Mouse (Mus musculus) lung, postnatal 0 days (tissue): Measurements from ENCODE around the gene Wwc1. TPM values are rescaled to one million over a fixed set of nuclear protein-coding genes. Genes with fewer than 3 reads are reported as not detected.

Experiments used
- ATAC-seq: fragments of 200-750 bp; cut with Nextera tagmentation; 2 replicates; pipeline ENCODE4 v1.8.0; 2017; ENCODE audit warnings: moderate library complexity
- DNase-seq: peaks from one replicate; pipeline ENCODE4 v3.0.0-alpha.2; 2016; ENCODE audit warnings: low spot score
- H3K27ac ChIP-seq: fragments of 300-500 bp; sonication (generic); 2 replicates; pipeline ENCODE4 v1.5.1; 2014; ENCODE audit warnings: antibody characterized with exemption, mild to moderate bottlenecking, low read length, mixed read lengths
- H3K27me3 ChIP-seq: fragments of 300-500 bp; sonication (generic); replicated peaks from 2 replicates; pipeline ENCODE4 v1.6.1; 2014; ENCODE audit warnings: low read length, mixed read lengths; ENCODE audit not compliant: insufficient read depth
- H3K36me3 ChIP-seq: fragments of 300-500 bp; sonication (generic); 2 replicates; pipeline ENCODE4 v1.6.1; 2014; ENCODE audit warnings: low read length, mixed read lengths; ENCODE audit not compliant: insufficient read depth
- H3K4me1 ChIP-seq: fragments of 300-500 bp; sonication (generic); 2 replicates; pipeline ENCODE4 v1.6.1; 2014; ENCODE audit warnings: antibody characterized with exemption, low read depth, low read length, mixed read lengths; ENCODE audit not compliant: insufficient read depth
- H3K4me2 ChIP-seq: fragments of 300-500 bp; sonication (generic); replicated peaks from 2 replicates; pipeline ENCODE4 v1.6.1; 2014; ENCODE audit warnings: low read depth, mild to moderate bottlenecking, low read length, moderate library complexity, mixed read lengths
- H3K4me3 ChIP-seq: fragments of 300-500 bp; sonication (generic); 2 replicates; pipeline ENCODE4 v1.5.1; 2014; ENCODE audit warnings: low read depth, low read length
- H3K9ac ChIP-seq: fragments of 300-500 bp; sonication (generic); replicated peaks from 2 replicates; pipeline ENCODE4 v1.6.1; 2014; ENCODE audit warnings: low read depth, mild to moderate bottlenecking
- H3K9me3 ChIP-seq: fragments of 300-500 bp; sonication (generic); 2 replicates; pipeline ENCODE4 v1.6.1; 2016; ENCODE audit warnings: low read length, mixed read lengths
- CTCF ChIP-seq: IDR thresholded peaks from 2 replicates; pipeline ENCODE4 v1.5.1; 2016; ENCODE audit warnings: antibody characterized with exemption, mild to moderate bottlenecking
- EP300 ChIP-seq: IDR thresholded peaks from 2 replicates; pipeline ENCODE4 v1.6.1; 2016; ENCODE audit warnings: antibody characterized with exemption, mild to moderate bottlenecking, control low read depth
- WGBS: fragments of 180-500 bp; shearing (Covaris S2); extraction: QIAGEN DNeasy Blood & Tissue Kit; methylation state at CpG from one replicate; pipeline ENCODE4 v1.1.7; 2014; 5-methylcytosine and 5-hydroxymethylcytosine counted together
- polyA plus RNA-seq: library from polyadenylated mRNA; unstranded; fragments of >200 nt; fragmentation: Nextera tagmentation; extraction: Ambion mirVana; gene quantifications from 2 replicates; pipeline ENCODE4 v1.2.1, GENCODE M21; 2015

Gene Wwc1
- polyA plus RNA-seq, 1 experiment from 2014 or later = 22.1 TPM

DNA sequence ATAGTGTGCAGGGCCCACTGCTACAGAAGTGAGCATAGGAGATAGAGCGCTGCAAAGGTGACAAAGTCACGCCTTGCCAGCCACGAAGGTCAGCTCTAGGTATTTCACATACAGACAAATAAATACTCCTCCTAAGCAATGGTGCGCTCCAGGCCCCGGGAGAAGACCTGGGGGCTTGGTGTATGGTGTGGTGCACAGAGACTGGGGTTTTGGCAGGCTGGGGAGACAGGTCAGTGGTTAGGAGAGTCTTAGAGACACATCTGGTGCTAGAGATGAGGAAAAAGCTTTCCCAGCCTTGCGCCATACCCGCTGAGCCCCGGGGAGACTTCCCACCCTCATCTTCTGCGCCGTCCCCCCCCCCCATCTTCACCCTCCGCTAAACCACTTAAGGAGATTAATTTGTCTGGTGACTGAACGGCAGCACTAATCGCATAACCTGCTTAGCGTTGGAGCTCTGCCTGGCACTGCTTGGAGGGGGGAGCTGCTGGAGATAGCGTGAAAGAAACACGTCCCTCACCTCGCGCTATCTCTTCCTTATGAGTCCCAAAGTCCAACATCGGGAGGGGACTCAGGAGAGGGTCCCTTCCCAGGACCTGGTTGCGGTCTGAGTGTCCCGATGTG lies 106.6 kb downstream of the Wwc1 start:
- Histone ChIP-seq H3K4me2 (no peak overlapping the region), H3K27ac (no peak overlapping the region), H3K9me3 (no peaks in the 10 kb centered on the region), H3K4me3 (no peak overlapping the region), H3K36me3 (no peaks in the 10 kb centered on the region), H3K27me3 (no peaks in the 10 kb centered on the region), H3K4me1 (no peaks in the 10 kb centered on the region), H3K9ac (no peak overlapping the region)
- 49% methylated on average over 21 of the region's 21 CpGs for WGBS
- no peak for DNase-seq
- no peak for TF ChIP-seq CTCF
- no peak for TF ChIP-seq EP300
- ATAC-seq = no peak

GRCm38 (mm10) chr11:35870961-35871360 lies 109.4 kb downstream of the Wwc1 start:
- DNase-seq (no peak), ATAC-seq (no peak)
- H3K9ac ChIP-seq = no peak overlapping the region
- no peak overlapping the region for H3K27ac ChIP-seq
- TF ChIP-seq CTCF = no peak
- no peak for TF ChIP-seq EP300
- no peaks in the 10 kb centered on the region for H3K4me1 ChIP-seq
- H3K4me2 ChIP-seq = no peak overlapping the region
- H3K27me3 ChIP-seq = no peaks in the 10 kb centered on the region
- no peaks in the 10 kb centered on the region for H3K9me3 ChIP-seq
- WGBS = 83% methylated on average over 9 of the region's 9 CpGs
- H3K36me3 ChIP-seq = peaks cover under 1% of the 10 kb centered on the region; the same call in 1 of the 2 replicates
- H3K4me3 ChIP-seq = no peak overlapping the region

DNA sequence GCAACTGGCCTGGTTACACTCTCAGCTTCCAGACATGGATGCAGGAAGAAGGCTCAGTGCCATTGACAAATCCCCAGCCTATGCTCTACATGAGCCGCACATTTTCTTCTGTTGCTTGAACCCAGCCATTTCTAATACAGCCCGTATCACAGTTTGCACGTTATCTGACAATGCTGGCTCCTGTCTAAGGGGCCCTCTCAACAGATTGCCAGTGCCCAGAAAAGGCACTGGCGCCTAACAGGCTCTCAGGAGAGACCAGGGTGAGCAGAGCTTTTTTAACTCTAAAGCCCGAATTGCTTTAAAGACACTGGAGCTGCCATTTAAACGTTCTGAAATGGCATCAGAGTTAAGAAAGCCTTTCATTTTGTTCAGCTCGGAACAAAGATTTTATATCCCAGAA lies 114.2 kb downstream of the Wwc1 start:
- peaks cover 3% of the 10 kb centered on the region; the same call in 1 of the 2 replicates for H3K36me3 ChIP-seq
- H3K9ac ChIP-seq = no peak overlapping the region
- no peaks in the 10 kb centered on the region for H3K9me3 ChIP-seq
- H3K4me3 ChIP-seq = no peak overlapping the region
- TF ChIP-seq EP300 (no peak), CTCF (no peak)
- no peaks in the 10 kb centered on the region for H3K27me3 ChIP-seq
- WGBS = 74% methylated on average over 7 of the region's 7 CpGs
- DNase-seq (no peak), ATAC-seq (no peak)
- no peaks in the 10 kb centered on the region for H3K4me1 ChIP-seq
- H3K4me2 ChIP-seq = no peak overlapping the region
- no peak overlapping the region for H3K27ac ChIP-seq

DNA sequence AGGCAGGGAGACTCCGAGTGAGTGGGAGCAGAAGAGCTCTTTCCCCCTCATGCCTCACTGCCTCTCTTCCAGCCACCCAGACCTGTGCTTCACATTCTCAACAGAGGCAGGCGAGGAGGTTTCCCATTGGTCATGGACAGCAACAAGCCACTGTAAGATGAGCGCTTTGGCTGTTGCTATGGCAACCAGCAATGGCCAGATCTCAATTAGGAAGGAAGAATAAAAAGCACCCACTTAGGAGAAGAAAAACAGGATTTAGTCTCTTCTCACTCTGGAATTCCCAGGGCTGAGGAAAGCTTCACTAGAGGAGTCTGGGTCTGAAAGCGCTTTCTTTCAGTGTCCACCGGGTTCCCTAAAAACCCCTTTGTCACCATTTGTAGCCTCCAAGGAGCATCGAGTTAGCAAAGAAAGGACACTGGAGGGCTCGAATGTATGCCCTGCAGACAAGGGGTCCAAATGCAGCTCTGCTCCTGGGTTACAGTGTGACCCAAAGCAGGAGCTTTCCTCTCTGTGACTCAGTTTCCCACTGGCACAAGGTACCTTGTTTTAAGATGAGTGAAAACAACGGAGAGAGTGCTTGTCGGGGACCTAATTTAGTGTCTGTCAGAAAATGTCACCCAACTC lies 115.2 kb downstream of the Wwc1 start:
- TF ChIP-seq EP300 = no peak
- no peak overlapping the region for H3K4me2 ChIP-seq
- 30% methylated on average over 9 of the region's 9 CpGs for WGBS
- no peaks in the 10 kb centered on the region for H3K27me3 ChIP-seq
- no peak overlapping the region for H3K27ac ChIP-seq
- no peak overlapping the region for H3K4me3 ChIP-seq
- ATAC-seq (no peak), DNase-seq (peak; percentile 19)
- H3K4me1 ChIP-seq = no peaks in the 10 kb centered on the region
- H3K9me3 ChIP-seq = no peaks in the 10 kb centered on the region
- H3K36me3 ChIP-seq = peaks cover 3% of the 10 kb centered on the region; the same call in 1 of the 2 replicates
- no peak overlapping the region for H3K9ac ChIP-seq

DNA sequence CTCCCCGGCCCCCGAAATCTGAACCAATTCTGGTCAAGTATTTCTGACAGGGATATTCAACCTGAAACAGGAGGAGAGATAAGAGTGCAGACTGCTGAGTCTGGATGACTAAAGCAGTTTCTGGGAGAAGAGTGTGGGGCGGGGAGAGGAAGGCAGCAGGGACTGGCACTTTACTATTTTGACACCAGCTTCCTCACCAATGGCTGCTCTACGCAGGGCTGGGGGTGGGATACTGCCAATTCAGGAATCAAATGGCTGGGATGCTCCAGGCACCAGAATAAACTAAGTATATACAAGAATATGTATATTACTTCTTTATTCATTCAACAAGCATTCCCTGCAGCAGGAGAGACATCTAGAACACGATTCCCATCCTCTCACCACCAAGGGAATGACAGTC lies 116.7 kb downstream of the Wwc1 start:
- Histone ChIP-seq H3K36me3 (peaks cover 3% of the 10 kb centered on the region; the same call in 1 of the 2 replicates), H3K4me2 (no peak overlapping the region), H3K27me3 (no peaks in the 10 kb centered on the region), H3K9me3 (no peaks in the 10 kb centered on the region), H3K27ac (no peak overlapping the region), H3K4me3 (no peak overlapping the region), H3K9ac (no peak overlapping the region), H3K4me1 (no peaks in the 10 kb centered on the region)
- TF ChIP-seq CTCF = no peak
- no peak for TF ChIP-seq EP300
- 86% methylated on average over 5 of the region's 5 CpGs for WGBS
- ATAC-seq (no peak), DNase-seq (no peak)

DNA sequence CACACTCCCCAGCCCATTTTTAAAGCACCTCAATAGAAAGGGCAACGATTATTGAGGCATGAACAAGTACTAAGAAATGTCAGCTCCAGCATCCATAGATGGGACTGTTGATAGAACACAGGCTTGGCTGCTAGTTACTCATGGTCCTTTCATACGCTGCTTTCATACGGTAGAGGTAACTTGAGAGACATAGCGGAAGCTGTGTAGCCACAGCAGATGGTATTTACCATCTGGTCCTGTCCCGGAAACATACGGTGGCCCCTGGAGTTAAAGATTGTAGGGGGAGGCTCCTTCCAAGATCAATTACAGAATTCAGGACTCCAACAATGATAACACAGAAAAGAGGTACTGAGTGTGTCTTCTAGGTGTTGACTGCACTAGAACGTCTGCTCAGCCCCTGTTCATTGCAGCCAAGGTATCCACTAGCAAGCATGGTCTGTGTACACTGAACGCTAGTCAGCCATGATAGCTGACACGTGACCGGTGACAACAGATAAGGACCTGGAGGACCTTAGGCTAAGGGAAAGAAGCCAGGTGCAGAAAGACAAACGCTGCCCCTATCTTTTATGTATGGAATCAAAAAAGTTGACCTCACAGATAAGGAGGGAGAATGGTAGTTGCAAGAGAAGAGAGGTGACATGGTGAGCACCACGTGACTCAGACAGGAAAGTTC lies 122.8 kb downstream of the Wwc1 start:
- no peak for ATAC-seq

More for the DNA sequence above, 122.8 kb downstream of the Wwc1 start:
- no peak overlapping the region for H3K27ac ChIP-seq
- no peak for DNase-seq
- H3K9ac ChIP-seq = no peak overlapping the region; the same call in 1 of the 2 replicates
- no peaks in the 10 kb centered on the region for H3K27me3 ChIP-seq
- no peaks in the 10 kb centered on the region for H3K36me3 ChIP-seq
- no peaks in the 10 kb centered on the region for H3K4me1 ChIP-seq
- H3K9me3 ChIP-seq = no peaks in the 10 kb centered on the region
- WGBS = 62% methylated on average over 12 of the region's 12 CpGs
- H3K4me2 ChIP-seq = no peak overlapping the region
- no peak overlapping the region for H3K4me3 ChIP-seq
- no peak for TF ChIP-seq EP300
- no peak for TF ChIP-seq CTCF
